Mouse (Mus musculus) neutrophil, adult 65 days (primary cell): ENCODE measurements around the gene Ndufc1. TPM values are rescaled to one million over a fixed set of nuclear protein-coding genes. Genes with fewer than 3 reads are reported as not detected.

Source experiments
- total RNA-seq: library from RNA; stranded (reverse); gene quantifications from 2 replicates; pipeline ENCODE4 v1.2.4, GENCODE M21; 2023

Ndufc1 gene
- 36.0 TPM in 2 replicates for total RNA-seq

GRCm38 (mm10) chr3:51408561-51409183 is at the start of gene Ndufc1:
TSS of gene Ndufc1 (minus strand) at chr3:51408988.

DNA sequence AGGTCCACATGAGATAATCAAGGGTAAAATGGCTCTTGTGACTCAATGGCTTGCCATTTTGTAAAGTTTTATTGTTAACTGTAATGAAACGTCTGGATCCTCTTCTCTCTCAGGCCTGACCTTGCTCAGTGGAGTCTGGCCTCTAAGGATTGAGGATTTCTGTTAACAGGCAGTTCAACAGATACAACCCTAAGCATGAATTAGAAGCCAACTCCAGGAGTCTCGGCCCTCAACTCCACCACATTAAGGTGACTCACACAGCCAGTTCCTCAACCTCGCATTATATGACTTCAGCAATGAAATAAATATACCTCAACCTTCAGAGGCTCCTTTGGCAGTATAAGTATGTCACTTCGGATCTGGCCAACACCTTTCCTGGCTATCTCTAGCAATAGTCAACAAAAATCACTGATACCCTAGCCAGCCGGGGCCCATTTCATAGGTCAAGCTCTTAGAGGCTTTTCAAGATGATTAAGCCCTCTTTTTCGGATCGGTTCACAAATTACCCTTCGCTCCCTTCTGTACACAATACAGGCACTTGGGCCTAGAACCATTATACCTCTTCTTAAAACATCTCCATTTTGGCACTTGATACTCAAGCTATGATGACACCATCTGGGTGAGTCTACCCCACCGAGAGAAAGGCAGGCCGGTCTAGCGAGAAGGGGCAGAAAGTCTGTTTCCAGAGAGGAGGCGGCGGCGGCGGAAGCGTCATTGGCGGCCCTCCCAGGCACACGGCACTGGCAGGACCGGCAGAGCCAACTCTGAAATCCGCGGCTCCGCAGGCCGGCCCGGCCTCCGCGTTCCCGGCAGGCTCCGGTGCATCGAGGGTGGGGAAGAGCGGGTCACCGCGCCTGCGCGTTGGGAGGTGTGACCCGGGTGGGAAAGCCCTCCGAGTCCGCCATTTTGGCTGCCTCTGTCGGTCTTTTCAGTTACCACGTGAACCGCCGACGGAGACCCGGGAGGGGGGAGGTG is 6.6 kb upstream of the Ndufc1 start, which contains the start of gene Naa15:
Gene Naa15, plus strand, starts transcription at position 51 of the 975 bp plus-strand sequence.

DNA sequence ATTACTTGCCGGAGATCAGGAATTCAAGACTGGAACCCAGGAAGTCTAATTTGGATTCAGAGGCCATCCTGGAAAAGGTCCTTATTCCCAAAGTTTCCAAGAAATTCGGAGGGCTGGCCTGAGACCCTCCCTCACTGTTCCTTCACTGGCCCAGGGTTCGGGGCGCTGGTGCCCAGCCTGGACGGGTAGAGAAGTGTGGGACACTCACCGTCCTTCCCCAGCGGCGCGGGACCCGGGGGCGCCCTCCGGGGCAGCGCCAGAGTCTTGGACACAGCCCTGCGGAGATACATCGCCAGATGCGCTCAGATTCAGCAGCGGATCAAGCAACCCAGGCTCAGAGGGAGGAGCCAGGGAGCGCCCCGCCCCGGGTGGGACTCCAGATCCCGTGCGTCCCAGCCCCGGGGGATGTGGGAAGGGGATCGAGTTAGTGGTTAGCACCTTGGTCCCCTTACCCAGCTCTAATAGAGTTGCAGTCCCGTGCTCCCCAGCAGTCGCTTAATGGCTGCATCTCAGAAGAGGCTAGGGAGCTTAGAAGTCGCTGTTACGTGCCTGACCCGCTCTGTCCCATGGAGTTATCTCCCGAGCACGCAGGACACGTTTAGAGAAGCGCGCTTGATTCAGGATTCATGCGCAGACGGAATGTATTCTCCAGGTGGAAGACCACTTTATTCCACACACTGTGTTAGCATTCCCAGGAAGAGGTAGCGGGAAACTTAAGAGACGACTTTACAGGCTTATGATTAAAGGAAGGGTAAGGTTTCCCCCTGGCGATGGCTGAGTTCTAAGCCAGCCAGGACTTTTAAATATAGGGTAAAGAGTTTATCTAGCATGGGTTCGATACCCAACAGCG is 12.3 kb downstream of the Ndufc1 start, which contains the start of gene Mgarp:
Gene Mgarp, minus strand, starts transcription at position 520 of the 850 bp plus-strand sequence.

Other genes starting within 250 kb of the Ndufc1 start
- 19.6 and 20.7 TPM in 2 replicates for gene Noct, start 184.5 kb downstream of the Ndufc1 start, total RNA-seq
- 105 and 138 TPM in 2 replicates for gene Elf2, start 68.3 kb downstream of the Ndufc1 start, total RNA-seq
- gene Mgarp, start 12.2 kb downstream of the Ndufc1 start, total RNA-seq, result not detected in 2 replicates
- gene Naa15, start 6.2 kb upstream of the Ndufc1 start, total RNA-seq, result 29.7 and 44.6 TPM in 2 replicates
- 28.3 and 33.8 TPM in 2 replicates for gene Rab33b, start 74.9 kb upstream of the Ndufc1 start, total RNA-seq
- gene Setd7, start 151.9 kb upstream of the Ndufc1 start, total RNA-seq, result 38.5 and 51.4 TPM in 2 replicates